Mouse (Mus musculus) ovary, postnatal 10 days (tissue): ENCODE data around the gene Kctd3.
"Not testable (repeated sequence)": the region's sequence is repeated elsewhere in the genome, so short reads cannot be mapped to it uniquely, and the experiment has no call there.

ENCODE experiments used
- DNase-seq: peaks from one replicate; pipeline ENCODE4 v3.0.0; 2022; ENCODE audit warnings: low spot score

Kctd3 gene

GRCm38 (mm10) chr1:189007239-189007979 lies at the start of gene Kctd3:
TSS of gene Kctd3 (minus strand) at chr1:189007841.
- DNase-seq: peak; percentile 99

- no peak for DNase-seq
Measured at GRCm38 (mm10) chr1:189057425-189057824, 49.8 kb upstream of the Kctd3 start.

GRCm38 (mm10) chr1:189055933-189056332 lies 48.3 kb upstream of the Kctd3 start:
- DNase-seq: no peak

- DNase-seq: no peak
Measured at GRCm38 (mm10) chr1:189054941-189055551, 47.4 kb upstream of the Kctd3 start.

GRCm38 (mm10) chr1:189054191-189054590 lies 46.5 kb upstream of the Kctd3 start:
- DNase-seq: no peak

- DNase-seq: no peak
Measured at GRCm38 (mm10) chr1:189052189-189052588, 44.5 kb upstream of the Kctd3 start.

- no peak for DNase-seq
Measured at GRCm38 (mm10) chr1:189050122-189050521, 42.5 kb upstream of the Kctd3 start.

GRCm38 (mm10) chr1:189048331-189048730 lies 40.7 kb upstream of the Kctd3 start:
- no peak for DNase-seq

GRCm38 (mm10) chr1:189047918-189048317 lies 40.3 kb upstream of the Kctd3 start:
- no peak for DNase-seq

- no peak for DNase-seq
Measured at GRCm38 (mm10) chr1:189046831-189047230, 39.2 kb upstream of the Kctd3 start.

- no peak for DNase-seq
Measured at GRCm38 (mm10) chr1:189046301-189046700, 38.7 kb upstream of the Kctd3 start.

GRCm38 (mm10) chr1:189041261-189041660 lies 33.6 kb upstream of the Kctd3 start:
- DNase-seq: no peak

- no peak for DNase-seq
Measured at GRCm38 (mm10) chr1:189039348-189039747, 31.7 kb upstream of the Kctd3 start.

GRCm38 (mm10) chr1:189032817-189033216 lies 25.2 kb upstream of the Kctd3 start:
- not testable (repeated sequence) for DNase-seq

GRCm38 (mm10) chr1:189030975-189031374 lies 23.3 kb upstream of the Kctd3 start:
- DNase-seq: no peak

- DNase-seq: no peak
Measured at GRCm38 (mm10) chr1:189028267-189028666, 20.6 kb upstream of the Kctd3 start.

- DNase-seq: no peak
Measured at GRCm38 (mm10) chr1:189026885-189027284, 19.2 kb upstream of the Kctd3 start.

GRCm38 (mm10) chr1:189023701-189024080 lies 16.1 kb upstream of the Kctd3 start:
- no peak for DNase-seq

- no peak for DNase-seq
Measured at GRCm38 (mm10) chr1:189022925-189023700, 15.5 kb upstream of the Kctd3 start.

GRCm38 (mm10) chr1:189015372-189015771 lies 7.7 kb upstream of the Kctd3 start:
- no peak for DNase-seq

GRCm38 (mm10) chr1:189013587-189013921 lies 5.9 kb upstream of the Kctd3 start:
- DNase-seq: no peak

GRCm38 (mm10) chr1:189012846-189013586 lies 5.4 kb upstream of the Kctd3 start:
- DNase-seq: no peak
